Mouse (Mus musculus): ENCODE measurements around the gene Tlk2.

GRCm38 (mm10) chr11:105293101-105293581, 114.5 kb downstream of the Tlk2 start:
- TF ChIP-seq POLR2A (IDR thresholded peaks at IDR 0.05; ENCODE audit: low read depth, low read length) (no peak), CTCF (IDR thresholded peaks at IDR 0.05; ENCODE audit: borderline replicate concordance, insufficient read depth, low read length) (no peak)
